Comparison of ENCODE assay signal across 12 mouse cellular contexts in the genomic region with DNA sequence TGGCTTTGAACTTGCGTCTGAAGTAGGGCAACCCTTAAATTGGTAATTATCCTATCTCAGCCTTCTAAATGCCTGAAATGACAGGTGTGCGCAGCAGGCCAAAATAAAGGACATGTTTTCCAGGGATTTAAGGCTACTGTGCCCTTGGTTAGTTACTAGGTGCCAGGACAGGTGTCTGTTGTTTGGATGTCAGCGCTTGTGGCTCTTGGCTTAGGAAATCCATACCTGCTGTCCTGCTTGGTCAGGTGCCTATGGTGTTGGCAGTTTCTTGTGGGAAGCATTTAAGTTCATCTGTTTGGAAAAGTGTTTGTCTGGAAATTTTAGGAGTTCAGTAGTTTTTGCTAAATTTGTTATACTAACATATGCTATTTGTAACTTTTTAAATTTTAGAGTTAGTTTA.
"Had no signal": no experiment of that assay in that cellular context is flagged by ENCODE, and none has a peak within 500 bp of the region (broad histone marks: within the 10 kb centered on the region; RNA-seq: fewer than 3 reads in every experiment).

No protein-coding gene starts in this region.

- DNase-seq: retina, postnatal 1 day; right cerebral cortex, adult 18-20 months; right cerebral cortex, postnatal 14 days; right cerebral cortex, postnatal 25 days; right cerebral cortex, postnatal 4 days; spleen, adult 18-20 months; thymus, adult 18-20 months; thymus, adult 2 months; thymus, postnatal 14 days; thymus, postnatal 25 days; thymus, postnatal 36 days; thymus, postnatal 4 days had no signal
